Mouse (Mus musculus) spleen, adult 2 months (tissue): ENCODE results near the gene Cdc42bpa. TPM values are rescaled to one million over a fixed set of nuclear protein-coding genes. Genes with fewer than 3 reads are reported as not detected.

Source experiments
- DNase-seq, 2 experiments: peaks; one replicate each; pipeline versions ENCODE4 v3.0.0 to v3.0.0-alpha.2; 2012 to 2021; ENCODE audit warnings: low spot score in 2 of 2, low read depth in 1 of 2
- H3K27ac ChIP-seq: fragments of 200-500 bp; 2 replicates; pipeline ENCODE4 v1.5.1; 2012; ENCODE audit warnings: low read length, inconsistent platforms; ENCODE audit not compliant: insufficient read depth
- H3K27me3 ChIP-seq: fragments of 200-500 bp; 2 replicates; pipeline ENCODE4 v1.6.1; 2012; ENCODE audit warnings: mild to moderate bottlenecking, moderate library complexity, low read length, inconsistent platforms; ENCODE audit not compliant: control insufficient read depth, insufficient read depth
- H3K36me3 ChIP-seq: fragments of 200-500 bp; 2 replicates; pipeline ENCODE4 v1.6.1; 2012; ENCODE audit warnings: mild to moderate bottlenecking, low read length, inconsistent platforms; ENCODE audit not compliant: control insufficient read depth, insufficient read depth
- H3K4me1 ChIP-seq: fragments of 200-500 bp; 2 replicates; pipeline ENCODE4 v1.6.1; 2011; ENCODE audit warnings: inconsistent platforms; ENCODE audit not compliant: control insufficient read depth, insufficient read depth, insufficient read length
- H3K4me3 ChIP-seq: fragments of 200-500 bp; 2 replicates; pipeline ENCODE4 v1.5.1; 2011; ENCODE audit warnings: mild to moderate bottlenecking, inconsistent platforms; ENCODE audit not compliant: insufficient read depth, insufficient read length; ENCODE audit errors: extremely low read depth
- CTCF ChIP-seq: fragments of 200-500 bp; IDR thresholded peaks from 2 replicates; pipeline ENCODE4 v1.5.1; 2011; ENCODE audit warnings: mild to moderate bottlenecking, inconsistent platforms; ENCODE audit not compliant: insufficient read depth, insufficient read length, insufficient replicate concordance; ENCODE audit errors: extremely low read depth
- POLR2A ChIP-seq: fragments of 200-500 bp; IDR thresholded peaks from 2 replicates; pipeline ENCODE4 v1.6.1; 2011; ENCODE audit warnings: low read depth, low read length, inconsistent platforms
- WGBS: fragments of 180-500 bp; shearing (Covaris S2); methylation state at CpG from one replicate; pipeline ENCODE4 v1.1.7; 2018; 5-methylcytosine and 5-hydroxymethylcytosine counted together
- polyA plus RNA-seq: library from polyadenylated mRNA; depleted of rRNA; stranded (reverse); fragments of >200 nt; gene quantifications from 2 replicates; pipeline ENCODE4 v1.2.3, GENCODE M21; 2012

Cdc42bpa gene
- polyA plus RNA-seq, 1 experiment, result 2.8 TPM

GRCm38 (mm10) chr1:179945017-179945416, 15.3 kb upstream of the Cdc42bpa start:
- H3K4me1 ChIP-seq, result no peaks in the 10 kb centered on the region
- no peak for DNase-seq
- H3K27ac ChIP-seq, result no peak overlapping the region
- 91% methylated on average over 10 of the region's 10 CpGs for WGBS
- no peak for TF ChIP-seq POLR2A
- TF ChIP-seq CTCF, result no peak
- no peak overlapping the region for H3K4me3 ChIP-seq
- no peaks in the 10 kb centered on the region for H3K27me3 ChIP-seq
- H3K36me3 ChIP-seq, result no peaks in the 10 kb centered on the region

GRCm38 (mm10) chr1:179946616-179947015, 13.7 kb upstream of the Cdc42bpa start:
- Histone ChIP-seq H3K27me3 (0 out of 2 replicates have a peak, but pooled peaks cover 1% of the 10 kb centered on the region), H3K27ac (no peak overlapping the region), H3K4me3 (no peak overlapping the region), H3K36me3 (no peaks in the 10 kb centered on the region), H3K4me1 (no peaks in the 10 kb centered on the region)
- no peak for TF ChIP-seq POLR2A
- TF ChIP-seq CTCF, result no peak
- 81% methylated on average over 2 of the region's 2 CpGs for WGBS
- DNase-seq, result no peak

- no peak for TF ChIP-seq POLR2A
- TF ChIP-seq CTCF, result no peak
- 0 out of 2 replicates have a peak, but pooled peaks cover 1% of the 10 kb centered on the region for H3K27me3 ChIP-seq
- H3K27ac ChIP-seq, result no peak overlapping the region
- no peak for DNase-seq
- 88% methylated on average over 2 of the region's 2 CpGs for WGBS
- H3K4me3 ChIP-seq, result no peak overlapping the region
- no peaks in the 10 kb centered on the region for H3K4me1 ChIP-seq
- H3K36me3 ChIP-seq, result no peaks in the 10 kb centered on the region
Observed at GRCm38 (mm10) chr1:179947653-179948052, 12.6 kb upstream of the Cdc42bpa start.

- Histone ChIP-seq H3K4me3 (no peak overlapping the region), H3K27ac (no peak overlapping the region), H3K27me3 (0 out of 2 replicates have a peak, but pooled peaks cover 1% of the 10 kb centered on the region), H3K4me1 (no peaks in the 10 kb centered on the region), H3K36me3 (no peaks in the 10 kb centered on the region)
- DNase-seq, result no peak
- no peak for TF ChIP-seq CTCF
- 90% methylated on average over 7 of the region's 7 CpGs for WGBS
Observed at GRCm38 (mm10) chr1:179951597-179951996, 8.7 kb upstream of the Cdc42bpa start.

- Histone ChIP-seq H3K27ac (no peak overlapping the region), H3K27me3 (0 out of 2 replicates have a peak, but pooled peaks cover 1% of the 10 kb centered on the region), H3K4me3 (no peak overlapping the region), H3K36me3 (no peaks in the 10 kb centered on the region), H3K4me1 (no peaks in the 10 kb centered on the region)
- 87% methylated on average over 3 of the region's 3 CpGs for WGBS
- no peak for DNase-seq
- TF ChIP-seq POLR2A (no peak), CTCF (no peak)
Observed at GRCm38 (mm10) chr1:179953251-179953650, 7.0 kb upstream of the Cdc42bpa start.

- Histone ChIP-seq H3K27me3 (peaks cover 20% of the 10 kb centered on the region), H3K4me1 (no peaks in the 10 kb centered on the region; the same call in 1 of the 2 replicates), H3K4me3 (no peak overlapping the region), H3K36me3 (no peaks in the 10 kb centered on the region), H3K27ac (no peak overlapping the region)
- TF ChIP-seq POLR2A, result no peak
- DNase-seq, result no peak
- WGBS, result 88% methylated on average over 3 of the region's 3 CpGs
Observed at GRCm38 (mm10) chr1:179957431-179957830, 2.8 kb upstream of the Cdc42bpa start.

- Histone ChIP-seq H3K27me3 (peaks cover 22% of the 10 kb centered on the region), H3K4me3 (peak overlapping the region; percentile 78), H3K27ac (peak overlapping the region; percentile 46; the same call in 1 of the 2 replicates), H3K36me3 (no peaks in the 10 kb centered on the region), H3K4me1 (no peaks in the 10 kb centered on the region; the same call in 1 of the 2 replicates)
- DNase-seq, result no peak
- no peak for TF ChIP-seq CTCF
- TF ChIP-seq POLR2A, result no peak
- 7% methylated on average over 41 of the region's 41 CpGs for WGBS
Observed at GRCm38 (mm10) chr1:179958871-179959720, 1.2 kb upstream of the Cdc42bpa start.
